Mouse (Mus musculus): ENCODE results near the gene Gramd2. TPM values are rescaled to one million over a fixed set of nuclear protein-coding genes. Genes with fewer than 3 reads are reported as not detected.

Gramd2 gene
- polyA plus RNA-seq, 1 experiment from 2014 or later, result 0.17 TPM

DNA sequence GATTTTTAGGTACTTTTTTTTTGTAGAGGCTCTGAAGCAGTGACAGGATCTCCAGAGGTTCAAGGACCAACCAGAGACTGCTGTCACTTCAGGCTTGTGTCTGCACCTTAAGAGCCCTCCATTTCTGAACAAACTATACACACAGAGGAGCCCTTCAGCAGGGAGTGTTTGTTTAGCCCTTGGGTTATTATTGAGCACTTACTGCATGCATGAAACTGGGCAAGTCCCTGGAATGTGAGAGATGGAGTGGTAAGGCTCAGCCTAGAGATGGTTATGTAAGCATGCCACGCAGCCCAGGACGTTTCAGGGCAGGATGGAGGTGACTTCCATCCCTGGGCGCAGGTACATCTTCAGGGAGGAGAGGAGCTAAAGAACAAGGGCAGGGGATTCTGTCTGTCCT is 16.4 kb downstream of the Gramd2 start:
- WGBS, result 86% methylated on average over 3 of the region's 3 CpGs
- Histone ChIP-seq H3K36me3 (ENCODE audit: control insufficient read depth, insufficient read depth, low read length) (no peaks in the 10 kb centered on the region), H3K4me1 (ENCODE audit: control insufficient read depth, insufficient read depth, low read length) (no peaks in the 10 kb centered on the region), H3K9ac (ENCODE audit: low read length) (no peak overlapping the region), H3K4me3 (ENCODE audit: low read depth, low read length) (no peak overlapping the region), H3K4me2 (ENCODE audit: low read depth) (no peak overlapping the region), H3K27ac (ENCODE audit: low read depth, low read length) (no peak overlapping the region), H3K9me3 (ENCODE audit: control insufficient read depth, low read length) (no peaks in the 10 kb centered on the region), H3K27me3 (ENCODE audit: control insufficient read depth, insufficient read depth, low read length) (no peaks in the 10 kb centered on the region)
- ATAC-seq (ENCODE audit: insufficient read depth, low FRiP score, low TSS enrichment) (no peak), DNase-seq (ENCODE audit: low spot score) (no peak)

DNA sequence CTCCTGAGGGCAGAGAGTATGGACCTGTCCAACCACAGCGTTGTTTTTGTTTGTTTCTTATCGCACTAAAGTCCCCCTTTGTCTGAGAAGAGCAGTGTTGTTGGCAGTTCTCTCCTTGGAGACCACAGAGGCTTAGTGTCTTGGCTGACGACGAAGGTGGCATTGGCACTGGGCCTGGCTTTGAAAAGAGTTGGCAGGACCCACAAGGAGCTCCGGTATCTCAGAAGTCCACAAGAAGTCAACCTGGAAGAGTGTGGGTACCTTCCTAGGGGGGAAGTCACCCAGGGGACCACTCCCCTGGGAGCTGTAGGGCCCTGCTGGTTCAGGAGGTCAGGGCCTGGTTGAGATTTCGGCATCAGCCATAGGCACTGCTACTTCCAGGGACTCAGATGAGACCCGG is 21.1 kb downstream of the Gramd2 start:
- DNase-seq (ENCODE audit: low spot score) (no peak), ATAC-seq (ENCODE audit: insufficient read depth, low FRiP score, low TSS enrichment) (no peak)
- H3K9ac ChIP-seq (ENCODE audit: low read length), result no peak overlapping the region
- H3K4me3 ChIP-seq (ENCODE audit: low read depth, low read length), result no peak overlapping the region
- no peaks in the 10 kb centered on the region for H3K27me3 ChIP-seq (ENCODE audit: control insufficient read depth, insufficient read depth, low read length)
- H3K4me1 ChIP-seq (ENCODE audit: control insufficient read depth, insufficient read depth, low read length), result no peaks in the 10 kb centered on the region
- no peak overlapping the region for H3K4me2 ChIP-seq (ENCODE audit: low read depth)
- 87% methylated on average over 7 of the region's 7 CpGs for WGBS
- H3K27ac ChIP-seq (ENCODE audit: low read depth, low read length), result no peak overlapping the region
- H3K9me3 ChIP-seq (ENCODE audit: control insufficient read depth, low read length), result no peaks in the 10 kb centered on the region
- H3K36me3 ChIP-seq (ENCODE audit: control insufficient read depth, insufficient read depth, low read length), result no peaks in the 10 kb centered on the region

DNA sequence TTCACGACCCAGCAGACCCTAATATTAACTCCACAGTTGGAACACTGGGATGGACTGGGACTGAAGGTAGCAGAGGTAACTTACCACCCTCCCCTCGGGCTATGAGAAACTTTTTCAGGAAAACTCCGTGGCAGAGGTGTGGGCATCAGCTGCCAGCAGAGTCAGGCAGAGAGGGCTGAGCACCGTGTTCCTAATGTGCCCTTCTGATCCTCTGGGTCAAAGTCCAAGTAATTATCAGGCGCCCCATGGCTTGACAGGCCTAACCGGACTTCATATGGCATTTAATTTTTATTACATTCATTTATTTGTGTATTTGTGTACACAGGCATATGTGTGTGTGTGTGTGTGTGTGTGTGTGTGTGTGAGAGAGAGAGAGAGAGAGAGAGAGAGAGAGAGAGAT is 23.2 kb downstream of the Gramd2 start:
- 70% methylated on average over 6 of the region's 6 CpGs for WGBS
- no peaks in the 10 kb centered on the region for H3K36me3 ChIP-seq (ENCODE audit: control insufficient read depth, insufficient read depth, low read length)
- DNase-seq (ENCODE audit: low spot score), result no peak
- H3K9ac ChIP-seq (ENCODE audit: low read length), result no peak overlapping the region
- no peak overlapping the region for H3K4me3 ChIP-seq (ENCODE audit: low read depth, low read length)
- no peak overlapping the region for H3K27ac ChIP-seq (ENCODE audit: low read depth, low read length)
- H3K4me2 ChIP-seq (ENCODE audit: low read depth), result no peak overlapping the region
- no peaks in the 10 kb centered on the region for H3K27me3 ChIP-seq (ENCODE audit: control insufficient read depth, insufficient read depth, low read length)
- H3K4me1 ChIP-seq (ENCODE audit: control insufficient read depth, insufficient read depth, low read length), result no peaks in the 10 kb centered on the region
- no peak for ATAC-seq (ENCODE audit: insufficient read depth, low FRiP score, low TSS enrichment)
- no peaks in the 10 kb centered on the region for H3K9me3 ChIP-seq (ENCODE audit: control insufficient read depth, low read length)

DNA sequence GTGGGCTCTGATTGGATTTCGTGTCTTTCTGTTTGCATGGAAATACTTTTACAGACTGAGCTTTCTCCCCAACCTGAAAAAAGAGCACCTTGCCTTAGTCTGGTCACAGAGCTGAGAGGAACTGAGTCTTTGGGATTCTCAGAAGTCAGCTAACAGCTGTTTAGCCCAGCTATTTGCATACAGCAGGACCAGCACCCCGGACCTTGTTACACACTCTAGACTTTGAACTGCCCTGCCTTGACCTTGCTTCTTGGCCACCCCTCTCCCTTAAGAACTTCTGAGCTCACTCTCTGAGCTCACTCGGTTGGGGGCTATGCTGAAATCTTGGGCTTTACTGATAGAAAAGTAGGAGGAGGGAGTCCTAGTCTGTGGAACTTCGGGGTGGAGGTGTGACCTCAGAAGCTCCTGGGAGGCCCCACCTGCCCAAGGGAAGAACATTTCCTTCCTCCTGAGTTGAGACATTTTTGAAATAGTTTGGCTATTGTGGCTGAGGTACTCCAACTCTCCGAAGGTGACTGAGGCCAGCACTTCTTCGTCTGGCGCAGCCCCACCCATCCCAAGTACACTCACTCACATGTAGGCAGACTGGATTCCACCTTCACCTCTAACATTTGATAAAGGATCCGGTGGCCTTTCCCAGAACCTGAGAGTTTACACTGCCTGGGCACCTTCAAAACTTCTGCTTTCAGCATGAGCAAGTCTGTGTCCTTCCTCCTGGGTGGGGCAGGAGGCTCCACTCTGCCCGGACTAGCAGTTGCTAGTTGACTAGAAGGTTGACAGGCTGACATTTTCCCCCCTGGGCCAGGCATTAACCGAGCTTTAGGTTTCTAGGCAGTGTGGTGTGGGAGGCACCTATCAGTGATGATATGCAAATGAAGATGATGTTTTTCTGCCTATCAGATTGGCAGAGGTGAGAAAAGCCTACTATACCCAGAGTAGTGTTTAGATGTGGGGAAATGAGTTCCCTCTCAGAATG is 27.2 kb downstream of the Gramd2 start:
- no peak overlapping the region for H3K4me3 ChIP-seq (ENCODE audit: low read depth, low read length)
- ATAC-seq (ENCODE audit: insufficient read depth, low FRiP score, low TSS enrichment) (no peak), DNase-seq (ENCODE audit: low spot score) (no peak)
- H3K4me2 ChIP-seq (ENCODE audit: low read depth), result no peak overlapping the region
- H3K36me3 ChIP-seq (ENCODE audit: control insufficient read depth, insufficient read depth, low read length), result no peaks in the 10 kb centered on the region
- 68% methylated on average over 10 of the region's 10 CpGs for WGBS
- no peaks in the 10 kb centered on the region for H3K27me3 ChIP-seq (ENCODE audit: control insufficient read depth, insufficient read depth, low read length)
- no peaks in the 10 kb centered on the region for H3K4me1 ChIP-seq (ENCODE audit: control insufficient read depth, insufficient read depth, low read length)
- H3K9me3 ChIP-seq (ENCODE audit: control insufficient read depth, low read length), result no peaks in the 10 kb centered on the region
- no peak overlapping the region for H3K27ac ChIP-seq (ENCODE audit: low read depth, low read length)
- H3K9ac ChIP-seq (ENCODE audit: low read length), result no peak overlapping the region

DNA sequence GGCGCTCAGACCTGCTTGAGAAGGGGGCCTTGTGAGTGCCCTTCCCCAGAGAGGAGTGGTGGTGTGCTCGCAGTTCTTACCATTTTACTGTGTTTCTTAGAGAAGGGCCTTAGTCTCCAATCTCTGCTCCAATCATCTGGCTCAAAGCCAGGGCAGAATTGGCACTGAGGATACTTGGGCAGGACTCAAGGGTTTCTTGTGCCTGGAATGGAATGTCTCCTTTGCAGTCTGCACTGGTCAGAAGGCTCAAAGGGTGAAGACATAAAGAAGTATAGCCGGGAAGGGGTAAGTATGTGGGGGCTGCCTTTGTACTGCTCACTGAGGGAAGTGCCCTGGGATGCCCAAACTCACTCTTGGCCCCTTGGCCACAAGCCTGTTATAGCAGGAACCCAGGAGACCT is 29.3 kb downstream of the Gramd2 start:
- H3K9me3 ChIP-seq (ENCODE audit: control insufficient read depth, low read length), result no peaks in the 10 kb centered on the region
- WGBS, result 84% methylated on average over 3 of the region's 3 CpGs
- ATAC-seq (ENCODE audit: insufficient read depth, low FRiP score, low TSS enrichment), result no peak
- no peak for DNase-seq (ENCODE audit: low spot score)
- no peak overlapping the region for H3K9ac ChIP-seq (ENCODE audit: low read length)
- no peak overlapping the region for H3K4me2 ChIP-seq (ENCODE audit: low read depth)
- H3K27me3 ChIP-seq (ENCODE audit: control insufficient read depth, insufficient read depth, low read length), result no peaks in the 10 kb centered on the region
- no peak overlapping the region for H3K4me3 ChIP-seq (ENCODE audit: low read depth, low read length)
- H3K36me3 ChIP-seq (ENCODE audit: control insufficient read depth, insufficient read depth, low read length), result no peaks in the 10 kb centered on the region
- no peaks in the 10 kb centered on the region for H3K4me1 ChIP-seq (ENCODE audit: control insufficient read depth, insufficient read depth, low read length)
- no peak overlapping the region for H3K27ac ChIP-seq (ENCODE audit: low read depth, low read length)

DNA sequence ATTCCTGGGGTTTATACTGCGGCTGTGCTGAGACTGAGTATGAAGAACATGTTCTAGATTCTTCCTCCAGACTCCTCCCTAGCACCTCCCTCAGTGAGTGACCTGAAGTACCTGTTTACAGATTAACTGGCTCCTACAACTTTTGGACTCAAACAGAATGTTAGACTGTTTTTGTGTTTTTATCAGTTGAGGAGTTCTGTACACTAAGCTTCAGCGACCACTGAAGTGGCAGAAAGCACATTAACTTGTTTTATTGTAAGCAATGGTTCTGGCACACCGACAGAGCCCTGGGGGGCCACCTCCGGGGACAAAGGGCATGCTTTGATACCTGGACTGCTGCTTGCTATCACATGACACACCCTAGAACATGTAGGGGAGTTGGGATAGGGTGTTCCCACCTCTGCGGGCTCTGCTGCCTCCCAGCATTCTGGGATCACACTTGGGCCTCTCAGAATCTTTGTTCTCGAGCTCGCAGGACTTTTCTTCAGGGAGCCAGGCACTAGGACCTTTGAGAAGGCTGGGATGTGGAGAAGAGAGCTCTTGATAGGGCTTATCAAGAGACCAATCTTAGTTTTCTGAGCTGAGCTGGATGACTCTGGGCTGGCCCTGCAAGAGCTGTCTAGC is 36.4 kb downstream of the Gramd2 start:
- no peaks in the 10 kb centered on the region for H3K36me3 ChIP-seq (ENCODE audit: control insufficient read depth, insufficient read depth, low read length)
- ATAC-seq (ENCODE audit: insufficient read depth, low FRiP score, low TSS enrichment) (no peak), DNase-seq (ENCODE audit: low spot score) (no peak)
- no peak overlapping the region for H3K27ac ChIP-seq (ENCODE audit: low read depth, low read length)
- no peaks in the 10 kb centered on the region for H3K27me3 ChIP-seq (ENCODE audit: control insufficient read depth, insufficient read depth, low read length)
- no peaks in the 10 kb centered on the region for H3K9me3 ChIP-seq (ENCODE audit: control insufficient read depth, low read length)
- H3K4me1 ChIP-seq (ENCODE audit: control insufficient read depth, insufficient read depth, low read length), result no peaks in the 10 kb centered on the region
- no peak overlapping the region for H3K4me3 ChIP-seq (ENCODE audit: low read depth, low read length)
- 82% methylated on average over 7 of the region's 7 CpGs for WGBS
- H3K9ac ChIP-seq (ENCODE audit: low read length), result no peak overlapping the region
- no peak overlapping the region for H3K4me2 ChIP-seq (ENCODE audit: low read depth)

DNA sequence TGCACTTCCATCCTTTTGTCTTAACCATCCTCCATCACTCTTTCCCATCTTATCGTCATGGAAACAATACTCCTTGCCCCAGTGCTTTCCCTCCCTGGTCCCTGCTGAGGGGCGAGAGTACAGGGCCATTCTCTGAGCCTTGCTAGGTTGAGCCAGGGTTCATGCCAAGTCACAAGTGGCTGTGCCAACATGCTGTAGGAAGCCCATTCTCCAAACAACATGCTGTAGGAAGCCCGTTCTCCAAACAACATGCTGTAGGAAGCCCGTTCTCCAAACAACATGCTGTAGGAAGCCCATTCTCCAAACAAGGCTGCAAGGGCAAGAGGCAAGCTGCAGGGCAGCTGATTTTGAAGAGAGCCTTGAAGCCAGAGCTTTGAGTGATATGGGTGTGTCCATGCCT is 38.3 kb downstream of the Gramd2 start:
- Histone ChIP-seq H3K9ac (ENCODE audit: low read length) (no peak overlapping the region), H3K4me2 (ENCODE audit: low read depth) (no peak overlapping the region), H3K27ac (ENCODE audit: low read depth, low read length) (no peak overlapping the region), H3K4me1 (ENCODE audit: control insufficient read depth, insufficient read depth, low read length) (no peaks in the 10 kb centered on the region), H3K9me3 (ENCODE audit: control insufficient read depth, low read length) (no peaks in the 10 kb centered on the region), H3K36me3 (ENCODE audit: control insufficient read depth, insufficient read depth, low read length) (no peaks in the 10 kb centered on the region), H3K27me3 (ENCODE audit: control insufficient read depth, insufficient read depth, low read length) (no peaks in the 10 kb centered on the region), H3K4me3 (ENCODE audit: low read depth, low read length) (no peak overlapping the region)
- ATAC-seq (ENCODE audit: insufficient read depth, low FRiP score, low TSS enrichment) (no peak), DNase-seq (ENCODE audit: low spot score) (no peak)
- WGBS, result 92% methylated on average over 4 of the region's 4 CpGs

DNA sequence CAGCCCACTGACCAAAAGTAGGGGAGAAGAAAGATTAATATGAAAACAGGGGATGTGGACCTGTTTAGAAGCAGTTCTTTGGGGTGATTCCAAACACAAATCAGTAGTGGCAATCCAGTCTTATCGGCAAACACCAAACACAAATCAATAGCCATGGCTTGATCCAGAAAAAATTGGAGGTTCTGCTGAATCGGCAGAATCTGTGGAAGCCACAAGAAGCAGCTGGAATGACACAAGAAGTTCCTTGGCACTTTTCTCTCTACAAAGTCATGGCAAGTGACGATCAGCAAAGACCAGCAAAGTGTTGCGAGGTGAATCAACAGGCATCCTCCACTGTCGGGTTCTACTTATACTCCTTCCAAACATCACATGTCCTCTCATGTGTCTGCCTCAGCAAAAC is 41.2 kb downstream of the Gramd2 start:
- H3K36me3 ChIP-seq (ENCODE audit: control insufficient read depth, insufficient read depth, low read length), result no peaks in the 10 kb centered on the region
- ATAC-seq (ENCODE audit: insufficient read depth, low FRiP score, low TSS enrichment) (no peak), DNase-seq (ENCODE audit: low spot score) (no peak)
- no peaks in the 10 kb centered on the region for H3K27me3 ChIP-seq (ENCODE audit: control insufficient read depth, insufficient read depth, low read length)
- no peak overlapping the region for H3K4me3 ChIP-seq (ENCODE audit: low read depth, low read length)
- no peaks in the 10 kb centered on the region for H3K9me3 ChIP-seq (ENCODE audit: control insufficient read depth, low read length)
- no peak overlapping the region for H3K9ac ChIP-seq (ENCODE audit: low read length)
- H3K27ac ChIP-seq (ENCODE audit: low read depth, low read length), result no peak overlapping the region
- H3K4me2 ChIP-seq (ENCODE audit: low read depth), result no peak overlapping the region
- no peaks in the 10 kb centered on the region for H3K4me1 ChIP-seq (ENCODE audit: control insufficient read depth, insufficient read depth, low read length)
- 83% methylated on average over 5 of the region's 5 CpGs for WGBS

Measured in neural tube, embryonic 11.5 days (tissue).